Mouse (Mus musculus) cerebellum, postnatal 4 days (tissue): ENCODE measurements around the gene Ddb2.
"Not testable (repeated sequence)": the region's sequence is repeated elsewhere in the genome, so short reads cannot be mapped to it uniquely, and the experiment has no call there.

Experiments
- DNase-seq, 2 experiments: peaks; one replicate each; pipeline ENCODE4 v3.0.0; 2022; ENCODE audit warnings: low spot score in 2 of 2, mixed read lengths in 1 of 2

Gene Ddb2

DNA sequence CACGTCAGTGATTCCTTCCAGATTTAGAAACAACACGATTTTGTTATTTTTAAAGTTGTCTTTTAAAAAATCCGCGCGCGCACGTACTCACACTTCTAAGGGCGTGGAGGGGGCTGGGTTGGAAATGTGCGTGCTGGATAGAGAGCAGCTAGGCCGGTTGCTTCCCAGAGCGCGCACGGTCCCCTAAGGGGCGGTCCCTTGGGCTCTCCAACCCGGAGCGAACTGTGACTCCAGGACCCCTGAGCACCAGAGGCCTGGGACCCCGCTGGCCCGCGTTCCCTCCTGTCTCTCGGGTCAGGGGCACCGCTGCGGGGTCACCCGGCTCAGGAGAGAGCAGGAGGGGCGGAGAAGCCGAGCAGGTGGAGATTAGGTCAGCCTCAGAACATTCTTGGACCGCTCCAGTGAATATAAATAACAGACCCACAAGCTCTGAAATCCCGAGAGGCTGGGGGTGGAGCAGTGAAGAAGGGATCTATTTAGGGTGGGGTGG is 18.9 kb upstream of the Ddb2 start, which contains the start of gene Pacsin3:
TSS of gene Pacsin3 (plus strand) at position 294 of the 490 bp plus-strand sequence.
- DNase-seq: peak in 1 of 2 experiments; percentile 23

DNA sequence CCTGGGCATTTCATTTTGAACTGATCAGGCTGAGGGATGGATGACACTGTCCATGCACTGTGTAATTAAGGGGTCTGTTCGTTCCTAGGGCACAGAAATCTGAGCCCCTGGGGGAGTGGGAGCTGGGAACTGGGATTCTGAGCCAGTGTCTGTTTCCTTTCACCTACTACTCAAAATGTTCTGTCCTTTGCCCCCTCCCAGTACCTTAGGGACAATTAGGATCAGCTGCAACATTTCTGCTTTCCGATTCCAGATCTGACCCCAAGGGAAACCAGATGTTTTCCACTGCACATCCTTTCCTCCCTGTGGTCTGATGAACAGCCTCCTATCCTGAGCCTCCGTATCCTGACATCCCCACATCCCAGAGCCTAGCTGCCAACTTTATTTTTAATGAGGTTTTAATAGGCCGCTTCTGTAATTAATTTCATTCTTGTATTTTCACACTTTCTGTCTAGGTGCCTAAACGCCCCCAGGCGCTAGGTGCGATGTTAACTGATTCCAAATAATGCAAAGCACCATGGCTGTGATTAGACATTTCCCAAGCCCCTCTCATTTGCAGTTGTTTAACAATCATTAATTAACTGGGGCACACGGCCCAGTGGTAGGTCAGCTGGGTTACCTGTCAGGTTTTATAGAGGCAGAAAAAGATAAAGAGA is 18.1 kb upstream of the Ddb2 start:
- DNase-seq: no peak

DNA sequence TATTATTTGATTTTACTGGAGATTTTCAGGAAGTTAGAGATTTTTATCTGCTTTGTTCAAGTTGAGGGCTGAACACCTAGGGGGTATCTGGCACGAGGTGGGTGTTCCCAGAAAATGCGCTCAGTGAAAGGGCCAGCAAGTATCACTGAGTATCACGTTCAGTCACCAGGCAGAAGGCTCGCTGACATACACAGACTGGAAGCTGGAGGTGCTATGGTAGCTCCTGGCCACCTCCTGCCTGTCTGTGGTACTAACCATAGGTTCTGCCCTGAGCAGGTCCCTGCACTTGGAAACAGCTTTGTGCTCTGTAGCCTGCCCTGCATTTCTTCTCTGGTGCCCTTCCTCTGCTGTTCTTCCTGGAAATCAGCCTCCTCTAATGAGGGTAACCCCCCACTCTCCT is 15.7 kb upstream of the Ddb2 start:
- DNase-seq: no peak

DNA sequence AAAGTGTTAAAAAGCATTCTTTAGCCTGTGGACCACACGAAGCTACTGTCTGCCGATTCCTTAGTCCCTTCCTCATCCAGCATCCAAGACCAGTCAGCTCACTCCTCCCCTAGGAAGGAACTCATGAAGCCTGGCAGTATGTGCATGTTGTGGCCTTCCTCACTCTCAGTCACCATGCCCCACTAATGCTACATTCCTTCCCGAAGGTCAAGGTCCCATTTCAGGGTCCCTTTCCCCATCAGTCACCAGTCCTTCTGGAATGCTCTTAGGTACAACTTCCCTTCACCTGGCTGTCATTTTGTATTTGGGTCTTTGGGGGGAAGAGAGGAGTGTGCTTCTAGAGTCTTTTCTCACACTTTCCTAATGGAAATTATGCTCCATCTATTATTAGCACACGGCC is 15.2 kb upstream of the Ddb2 start:
- DNase-seq: no peak

DNA sequence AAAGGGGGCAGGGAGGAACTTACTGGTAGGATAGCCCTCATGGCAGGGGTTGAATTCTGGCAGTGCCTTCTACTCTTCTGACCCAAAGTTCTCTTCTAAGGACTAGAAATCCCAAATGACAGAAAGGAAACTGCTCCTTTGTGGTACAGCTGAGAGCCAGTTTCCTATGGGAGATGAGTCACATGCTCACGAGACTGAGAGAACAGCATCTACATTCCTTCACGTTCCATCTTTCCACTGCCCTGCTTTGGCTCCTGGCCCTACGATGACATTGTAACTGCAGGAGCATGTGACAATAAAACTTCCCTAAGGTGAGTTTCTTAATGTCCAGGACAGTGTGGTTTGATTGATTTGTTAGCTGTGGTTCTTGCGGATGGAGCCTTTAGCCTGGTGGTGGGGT is 11.6 kb upstream of the Ddb2 start:
- no peak for DNase-seq

DNA sequence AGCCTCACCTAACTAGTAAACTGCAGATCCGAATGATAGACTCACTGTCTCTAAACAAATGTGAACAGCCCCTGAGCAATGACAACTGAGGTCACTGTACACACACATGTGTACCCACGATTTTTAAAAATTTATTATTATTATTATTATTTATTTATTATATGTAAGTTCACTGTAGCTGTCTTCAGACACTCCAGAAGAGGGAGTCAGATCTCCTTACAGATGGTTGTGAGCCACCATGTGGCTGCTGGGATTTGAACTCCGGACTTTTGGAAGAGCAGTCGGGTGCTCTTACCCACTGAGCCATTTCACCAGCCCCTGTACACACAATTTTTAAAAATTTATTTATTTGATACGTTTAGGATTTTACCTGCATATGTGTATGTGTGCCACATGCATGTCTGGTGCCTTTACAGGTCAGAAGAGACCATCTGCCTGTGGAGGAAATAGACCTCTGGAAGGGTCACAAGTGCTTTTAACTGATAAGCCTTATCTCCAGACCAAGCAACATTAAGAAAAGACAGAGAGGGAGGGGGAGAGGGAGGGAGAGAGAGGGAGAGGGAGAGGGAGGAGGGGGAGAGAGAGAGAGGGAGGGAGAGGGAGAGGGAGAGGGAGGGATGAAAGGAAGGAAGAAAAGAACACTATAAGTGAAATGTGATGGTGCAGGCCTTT is 7.9 kb upstream of the Ddb2 start:
- no peak for DNase-seq

DNA sequence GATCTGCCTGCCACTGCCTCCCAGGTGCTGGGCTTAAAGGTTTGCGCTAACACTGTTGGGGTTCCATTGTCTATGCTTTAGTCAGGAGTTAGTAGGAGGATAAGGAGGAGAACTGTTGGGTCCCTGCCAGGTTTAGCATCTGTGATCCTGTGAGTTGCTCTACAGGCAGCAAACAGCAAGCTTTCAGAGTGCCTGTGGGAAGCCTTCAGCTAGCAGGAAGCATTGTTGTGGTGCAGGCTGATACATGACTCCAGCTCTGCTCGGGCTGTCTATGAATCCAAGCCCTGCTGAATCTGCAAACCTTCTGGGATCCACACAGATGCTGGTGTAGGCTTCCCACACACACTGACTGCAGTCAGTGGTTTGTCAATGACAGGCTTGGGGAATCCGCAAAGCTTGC is 6.6 kb upstream of the Ddb2 start:
- no peak for DNase-seq

DNA sequence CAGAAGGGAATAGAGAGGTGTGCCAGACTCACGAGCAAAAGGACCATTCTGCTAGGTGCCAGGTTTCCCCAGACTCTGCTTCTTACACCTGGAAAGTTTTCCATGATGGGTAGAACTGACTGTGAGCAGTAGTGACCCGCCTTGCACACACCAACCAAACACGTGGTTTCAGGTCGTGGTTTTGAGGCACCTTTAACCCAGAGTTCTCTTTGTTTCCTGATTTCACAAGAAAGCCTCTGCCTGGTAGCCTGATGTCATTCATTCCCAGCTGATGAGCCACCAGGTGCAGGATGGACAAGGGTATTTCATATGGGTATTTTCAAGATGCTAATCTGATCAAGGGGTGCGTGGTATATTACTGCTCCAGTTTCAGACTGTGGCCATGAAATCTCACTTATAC is 5.8 kb upstream of the Ddb2 start:
- no peak for DNase-seq

DNA sequence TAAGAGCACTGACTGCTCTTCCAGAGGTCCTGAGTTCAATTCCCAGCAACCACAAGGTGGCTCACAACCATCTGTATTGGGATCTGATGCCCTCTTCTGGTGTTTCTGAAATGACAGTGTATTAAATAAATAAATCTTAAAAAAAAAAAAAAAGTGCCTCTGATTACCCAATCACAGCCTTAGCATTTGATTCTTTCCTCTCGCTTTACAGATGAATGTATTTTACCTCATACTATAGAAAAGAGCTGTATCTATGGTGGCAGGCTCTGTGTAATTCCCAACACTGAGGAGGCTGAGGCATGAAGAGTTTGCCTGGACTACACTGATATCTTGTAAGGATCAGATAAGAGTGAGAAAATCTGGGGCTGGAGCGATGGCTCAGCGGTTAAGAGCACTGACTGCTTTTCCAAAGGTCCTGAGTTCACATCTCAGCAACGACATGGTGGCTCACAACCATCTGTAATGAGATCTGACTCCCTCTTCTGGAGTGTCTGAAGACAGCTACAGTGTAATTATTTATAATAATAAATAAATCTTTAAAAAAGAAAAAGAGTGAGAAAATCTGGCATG is 814 bp upstream of the Ddb2 start:
- DNase-seq: not testable (repeated sequence)

DNA sequence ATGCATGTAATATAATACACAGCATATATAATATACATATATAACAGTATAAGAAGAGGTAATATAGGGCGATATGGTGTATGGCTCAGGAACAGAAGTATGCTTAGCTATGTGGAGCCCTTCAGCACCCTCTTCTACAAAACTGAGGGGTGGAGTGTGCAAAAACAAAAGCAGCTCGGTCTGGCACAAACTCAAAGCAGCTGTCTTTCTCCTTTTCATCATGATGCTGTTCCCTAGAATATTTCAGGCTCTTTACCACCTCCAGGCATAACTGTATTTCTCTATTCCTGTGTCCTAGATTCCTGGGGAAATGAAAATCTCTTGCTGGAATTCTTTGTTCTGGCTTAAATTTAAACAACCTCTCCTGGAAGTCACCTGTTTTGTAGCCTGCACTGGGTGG is 7.0 kb downstream of the Ddb2 start:
- no peak for DNase-seq

DNA sequence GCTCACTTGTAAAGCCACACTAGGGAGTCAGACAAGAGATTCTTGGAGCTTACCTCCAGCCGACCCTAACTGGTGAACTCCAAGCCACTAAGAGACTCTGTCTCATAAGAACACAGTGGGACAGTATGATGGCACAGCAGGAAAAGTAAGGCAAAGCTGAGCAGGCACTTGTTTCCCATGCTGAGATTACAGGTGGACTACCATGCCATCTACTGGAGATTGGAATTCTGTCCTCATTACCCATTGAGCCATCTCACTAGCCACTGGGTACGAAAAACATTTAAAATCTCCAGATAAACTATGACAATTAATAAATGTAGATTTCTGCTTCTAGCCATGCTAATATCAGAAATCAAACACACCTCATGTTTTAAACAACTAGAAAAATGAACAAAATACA is 13.2 kb downstream of the Ddb2 start:
- DNase-seq: no peak

DNA sequence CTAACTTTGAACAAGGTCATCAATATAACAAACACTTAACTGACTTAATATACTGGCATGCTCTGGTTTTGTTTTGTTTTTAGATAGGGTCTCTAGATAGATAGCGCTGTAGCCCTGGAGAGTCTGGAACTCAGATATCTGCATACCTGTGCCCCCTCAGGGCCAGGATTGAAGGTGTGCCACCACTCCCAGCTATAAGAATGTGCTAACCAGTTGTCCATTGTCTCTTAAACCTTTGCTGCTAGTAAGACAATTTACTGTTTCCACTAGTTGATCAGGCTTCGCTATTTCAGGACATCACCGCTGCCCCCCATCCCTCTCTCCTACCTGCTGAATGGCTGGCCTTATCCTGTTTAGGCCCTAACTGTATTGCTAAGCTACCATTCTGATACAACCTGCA is 16.3 kb downstream of the Ddb2 start:
- no peak for DNase-seq

DNA sequence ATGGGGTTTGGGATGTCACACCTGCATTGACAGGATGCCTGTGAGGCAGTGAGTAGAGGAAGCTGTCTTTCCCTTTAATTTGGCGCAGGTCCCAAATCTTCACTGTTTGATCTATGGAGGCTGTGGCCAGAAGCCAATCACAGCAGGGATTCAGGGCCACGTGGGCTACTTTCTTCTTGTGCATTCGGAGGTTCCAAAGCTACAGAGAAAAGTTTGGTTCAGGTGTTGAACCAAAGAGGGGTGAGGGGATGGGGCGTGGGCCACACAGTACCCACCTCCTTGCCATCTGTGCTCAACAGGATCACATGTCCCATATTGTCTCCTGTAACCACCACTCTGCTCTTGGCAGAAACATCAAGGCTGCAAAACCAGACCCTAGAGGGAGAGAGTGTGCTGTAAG is 19.8 kb downstream of the Ddb2 start:
- DNase-seq: peak in 1 of 2 experiments; percentile 38

DNA sequence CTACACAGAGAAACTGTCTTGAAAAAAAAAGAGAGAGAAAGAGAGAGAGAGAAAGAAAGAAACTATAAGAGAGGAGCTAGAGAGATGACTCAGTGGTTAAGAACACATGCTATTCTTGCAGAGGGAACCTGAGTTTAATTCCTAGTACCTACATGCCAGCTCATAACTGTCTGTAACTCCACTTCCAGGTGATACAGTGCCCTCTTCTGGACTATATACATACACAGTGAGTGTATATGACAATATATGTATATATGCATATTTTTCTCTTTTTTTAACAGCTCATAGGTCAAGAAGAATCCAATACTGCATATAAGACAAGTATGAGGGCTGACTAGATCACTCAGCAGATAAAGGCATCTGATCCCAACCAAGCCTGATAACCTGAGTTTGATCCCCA is 23.5 kb downstream of the Ddb2 start:
- DNase-seq: no peak

DNA sequence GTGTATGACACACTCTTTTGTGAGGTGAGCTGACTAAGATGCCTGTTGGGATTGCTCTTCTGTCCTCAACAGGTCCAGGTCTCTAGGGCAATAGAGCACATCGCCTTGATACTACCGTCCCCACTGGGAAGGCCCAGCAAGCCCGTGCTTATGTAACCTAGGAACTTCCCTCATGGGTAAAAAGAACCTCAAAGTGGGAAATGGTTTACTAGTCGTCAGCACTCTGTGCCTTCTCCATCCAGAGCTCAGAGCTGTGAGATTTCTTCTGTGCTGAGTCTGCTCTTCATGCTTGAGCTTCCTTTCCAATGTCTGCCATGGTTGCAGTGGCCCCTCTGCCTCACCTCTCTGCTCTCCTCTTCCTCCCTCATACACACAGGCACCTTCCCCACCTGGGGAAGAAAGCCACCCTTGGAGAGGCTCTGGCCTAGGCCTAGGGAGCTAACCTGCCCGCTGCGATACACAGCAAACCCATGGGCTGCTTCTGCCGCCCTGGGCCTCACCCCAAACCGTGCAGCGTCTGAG is 30.5 kb downstream of the Ddb2 start:
- no peak for DNase-seq

DNA sequence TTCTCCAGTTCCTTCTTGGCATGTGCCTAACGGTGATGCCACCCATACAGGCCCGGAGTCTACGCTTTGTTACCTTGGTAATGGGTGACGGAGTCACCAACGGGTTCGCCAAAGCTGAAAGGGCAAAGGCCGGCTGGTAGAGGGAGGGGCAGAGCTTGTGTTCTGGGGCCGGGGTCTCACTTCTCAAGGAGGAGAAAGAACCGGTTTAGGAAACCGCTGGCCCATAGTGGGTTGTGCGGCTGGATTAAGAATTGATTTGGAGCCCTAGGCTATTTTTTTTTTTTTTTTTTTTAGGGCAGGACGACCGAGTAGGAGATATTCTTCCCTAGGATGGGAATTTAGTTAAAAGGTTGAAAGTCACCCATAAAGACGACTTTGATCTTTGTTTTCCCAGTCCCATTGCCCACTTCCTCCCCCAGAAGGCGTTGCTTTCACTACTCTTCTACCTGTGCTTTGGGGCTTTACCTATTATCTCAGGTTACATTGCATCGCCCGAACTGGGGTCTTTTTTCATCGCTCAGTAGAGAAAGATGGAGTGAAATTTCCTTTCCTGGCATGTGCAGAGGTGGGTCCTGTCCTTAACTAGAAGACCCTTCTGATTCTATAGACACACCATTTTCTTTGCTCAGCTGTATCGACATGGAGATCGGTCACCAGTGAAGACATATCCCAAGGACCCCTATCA is 33.7 kb downstream of the Ddb2 start:
- DNase-seq: no peak

DNA sequence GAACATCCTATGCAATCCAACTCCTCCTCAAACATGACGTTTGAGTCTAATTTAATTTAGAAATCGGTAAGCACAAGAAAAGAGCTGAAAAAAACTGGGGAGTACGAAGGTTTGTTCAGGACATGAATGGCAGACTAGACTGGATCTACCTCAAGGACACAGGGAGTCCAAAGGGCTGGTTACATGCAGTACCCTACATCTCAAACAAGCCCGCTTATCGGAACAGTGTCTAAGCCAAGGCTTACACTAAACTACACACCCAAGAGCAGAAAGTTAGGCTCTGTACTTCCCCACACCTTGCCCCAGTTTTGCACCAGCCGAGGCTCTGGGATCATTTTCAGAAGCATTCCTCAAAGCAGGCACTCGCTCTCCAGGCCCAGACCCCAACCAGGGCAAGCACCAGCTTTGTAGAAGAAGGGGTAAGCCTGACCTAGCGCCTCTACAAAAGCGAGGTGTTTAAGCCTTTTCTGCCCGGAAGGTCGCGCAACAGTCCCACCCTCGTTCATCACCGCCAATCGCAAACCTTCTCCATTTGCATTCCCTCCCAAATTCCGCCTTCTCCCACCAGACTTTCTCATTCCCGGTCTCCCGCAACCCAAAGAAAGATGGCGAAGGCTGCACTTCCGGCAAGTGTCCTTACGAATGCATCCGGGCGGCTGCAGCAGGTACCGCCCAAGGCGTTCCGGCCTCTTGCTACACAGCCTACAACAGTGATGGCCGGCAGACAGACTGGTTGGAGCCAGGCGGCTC is 34.4 kb downstream of the Ddb2 start, which contains the start of the genes Nr1h3 and Acp2:
TSS of gene Nr1h3 (minus strand) at position 613 of the 750 bp plus-strand sequence.
TSS of gene Acp2 (plus strand) at position 664 of the 750 bp plus-strand sequence.
- DNase-seq: peak; percentile 90 to 97

DNA sequence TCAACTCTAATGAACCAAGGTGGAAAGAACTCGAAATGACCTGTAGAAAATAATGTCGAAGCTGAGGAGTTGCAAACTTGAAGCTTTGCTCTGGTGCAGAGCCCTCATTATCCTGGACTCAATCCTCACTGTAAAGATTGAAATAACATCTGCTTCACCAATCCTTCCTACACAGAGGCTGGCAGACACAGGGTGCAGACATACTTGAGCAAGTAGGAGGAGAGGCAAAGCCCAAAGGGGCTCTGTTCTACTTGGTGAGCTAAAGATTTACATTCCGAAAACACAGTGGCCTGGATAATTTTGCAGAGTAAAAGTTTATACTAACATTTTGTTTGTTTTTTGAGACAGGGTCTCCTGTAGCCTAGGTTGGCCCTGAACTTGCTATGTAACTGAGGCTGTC is 37.9 kb downstream of the Ddb2 start:
- DNase-seq: no peak

DNA sequence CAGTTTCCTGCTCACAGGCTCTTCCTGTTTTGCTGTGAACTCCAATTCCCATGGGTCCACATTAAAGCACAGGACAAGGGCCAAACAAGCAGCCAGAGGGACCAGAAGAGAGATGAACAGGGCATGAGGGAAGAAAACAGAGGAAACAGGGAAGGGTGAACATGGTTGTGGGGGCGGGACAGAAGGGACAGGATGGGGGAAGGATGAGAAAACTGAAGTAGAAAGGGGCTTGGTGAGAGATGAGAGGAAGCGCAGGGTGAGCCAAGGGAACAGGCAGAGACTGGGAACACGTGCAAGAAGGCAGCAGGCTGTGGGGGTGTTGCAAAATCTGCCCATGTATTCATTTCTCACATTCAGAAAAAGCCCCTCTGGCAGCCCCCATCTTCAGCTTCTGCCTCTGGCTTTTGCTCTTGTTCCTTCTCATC is 40.2 kb downstream of the Ddb2 start:
- no peak for DNase-seq

DNA sequence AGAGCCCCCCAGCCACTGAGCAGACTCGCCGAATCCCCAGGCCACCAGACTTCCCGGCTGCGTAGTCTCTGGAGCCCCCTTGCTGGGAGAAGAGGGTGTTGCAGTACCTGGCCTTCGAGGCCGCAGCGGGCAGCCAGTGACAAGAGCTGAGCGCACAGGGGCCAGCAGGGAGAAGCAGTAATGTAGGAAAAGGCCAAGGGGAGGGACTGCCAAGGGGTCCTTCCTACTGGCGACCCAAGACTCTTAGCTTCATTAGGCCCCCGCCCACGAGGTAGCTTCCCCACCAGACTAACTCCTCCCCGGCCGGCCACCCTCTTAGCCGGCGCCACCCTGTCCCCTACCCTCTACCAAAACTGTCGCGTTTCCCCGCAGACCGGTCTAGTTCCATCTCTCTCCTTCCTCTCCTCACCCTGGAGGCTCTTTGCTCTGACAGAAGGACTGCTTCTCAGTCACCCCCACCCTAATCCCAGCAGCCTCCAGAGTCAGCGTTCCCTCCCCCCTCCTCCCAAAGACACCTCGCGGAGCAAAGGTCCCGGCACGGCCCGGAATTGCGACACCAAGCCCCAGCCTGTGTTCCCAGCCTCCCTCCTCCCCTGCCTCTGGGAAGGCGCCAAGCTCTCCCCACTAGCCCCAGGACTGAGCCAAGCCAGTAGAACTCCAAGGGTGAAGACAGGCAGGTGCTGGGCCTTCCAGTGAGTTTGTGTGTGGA is 42.0 kb downstream of the Ddb2 start:
- DNase-seq: peak in 1 of 2 experiments; percentile 39

DNA sequence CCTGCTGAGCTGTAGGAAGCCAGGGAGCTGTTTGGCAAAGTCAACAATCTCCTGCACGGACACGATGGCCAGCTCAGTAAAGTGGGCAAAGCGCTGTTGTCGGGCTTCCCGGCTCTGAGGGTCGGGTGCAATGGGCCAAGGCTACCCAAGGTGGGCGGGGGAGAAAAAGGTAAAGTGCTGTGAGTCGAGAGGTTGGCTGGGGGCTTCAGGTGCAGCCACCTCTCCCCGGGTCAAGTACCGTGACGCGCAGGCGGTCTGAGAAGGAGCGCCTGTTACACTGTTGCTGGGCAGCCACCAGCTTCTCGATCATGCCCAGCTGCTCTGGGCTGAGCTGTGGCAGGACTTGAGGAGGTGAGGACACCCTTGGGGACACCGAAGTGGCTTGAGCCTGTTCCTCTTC is 46.3 kb downstream of the Ddb2 start:
- DNase-seq: no peak
